Mouse (Mus musculus) intestine, embryonic 15.5 days (tissue): ENCODE measurements around the gene Tdrd1. TPM values are rescaled to one million over a fixed set of nuclear protein-coding genes. Genes with fewer than 3 reads are reported as not detected.
"Not testable (repeated sequence)": the region's sequence is repeated elsewhere in the genome, so short reads cannot be mapped to it uniquely, and the experiment has no call there.

ENCODE experiments used
- ATAC-seq: fragments of 200-750 bp; cut with Nextera tagmentation; 2 replicates; pipeline ENCODE4 v1.8.0; 2017; ENCODE audit warnings: moderate TSS enrichment, moderate library complexity
- H3K27ac ChIP-seq: fragments of 300-500 bp; sonication (generic); 2 replicates; pipeline ENCODE4 v1.5.1; 2015; ENCODE audit warnings: mild to moderate bottlenecking, inconsistent platforms
- H3K27me3 ChIP-seq: fragments of 300-500 bp; sonication (generic); replicated peaks from 2 replicates; pipeline ENCODE4 v1.6.1; 2015; ENCODE audit warnings: inconsistent platforms
- H3K36me3 ChIP-seq: fragments of 300-500 bp; sonication (generic); 2 replicates; pipeline ENCODE4 v1.6.1; 2015; ENCODE audit warnings: inconsistent platforms
- H3K4me1 ChIP-seq: fragments of 300-500 bp; sonication (generic); replicated peaks from 2 replicates; pipeline ENCODE4 v1.6.1; 2015; ENCODE audit warnings: inconsistent platforms
- H3K4me2 ChIP-seq: fragments of 300-500 bp; sonication (generic); replicated peaks from 2 replicates; pipeline ENCODE4 v1.6.1; 2015; ENCODE audit warnings: mild to moderate bottlenecking, inconsistent platforms
- H3K4me3 ChIP-seq: fragments of 300-500 bp; sonication (generic); replicated peaks from 2 replicates; pipeline ENCODE4 v1.5.1; 2015; ENCODE audit warnings: inconsistent platforms
- H3K9ac ChIP-seq: fragments of 300-500 bp; sonication (generic); 2 replicates; pipeline ENCODE4 v1.6.1; 2015; ENCODE audit warnings: inconsistent platforms
- H3K9me3 ChIP-seq: fragments of 300-500 bp; sonication (generic); 2 replicates; pipeline ENCODE4 v1.6.1; 2016; ENCODE audit warnings: inconsistent platforms
- WGBS: fragments of 180-500 bp; shearing (Covaris S2); methylation state at CpG from one replicate; pipeline ENCODE4 v1.1.7; 2015; 5-methylcytosine and 5-hydroxymethylcytosine counted together
- polyA plus RNA-seq: library from polyadenylated mRNA; unstranded; fragments of >200 nt; fragmentation: Nextera tagmentation; extraction: Ambion mirVana; gene quantifications from 2 replicates; pipeline ENCODE4 v1.2.1, GENCODE M21; 2015

Gene Tdrd1
- polyA plus RNA-seq, result 0.98 and 1.2 TPM in 2 replicates

GRCm38 (mm10) chr19:56826047-56826631, at the start of gene Tdrd1:
TSS of gene Tdrd1 (plus strand) at chr19:56826209.
- peak within 1 kb of the TSS; percentile 16; the same call in 1 of the 2 replicates for H3K4me3 ChIP-seq
- H3K4me1 ChIP-seq, result peaks cover 6% of the 10 kb centered on the region; the same call in 1 of the 2 replicates
- ATAC-seq, result no peak
- H3K9ac ChIP-seq, result no peak within 1 kb of the TSS
- peak within 1 kb of the TSS; percentile 55 for H3K4me2 ChIP-seq
- H3K27me3 ChIP-seq, result 0 out of 2 replicates have a peak, but pooled peaks cover 3% of the 10 kb centered on the region
- H3K36me3 ChIP-seq, result no peaks in the 10 kb centered on the region
- no peaks in the 10 kb centered on the region for H3K9me3 ChIP-seq
- no peak within 1 kb of the TSS for H3K27ac ChIP-seq
- 51% methylated on average over 44 of the region's 44 CpGs for WGBS

- Histone ChIP-seq H3K4me1 (peaks cover 16% of the 10 kb centered on the region), H3K27ac (no peak overlapping the region), H3K9ac (no peak overlapping the region), H3K4me2 (peak overlapping the region; percentile 34), H3K36me3 (no peaks in the 10 kb centered on the region), H3K4me3 (no peak overlapping the region), H3K9me3 (no peaks in the 10 kb centered on the region), H3K27me3 (peaks cover 4% of the 10 kb centered on the region)
- WGBS, result 20% methylated on average over 16 of the region's 16 CpGs
- ATAC-seq, result peak; percentile 78
Observed at GRCm38 (mm10) chr19:56776719-56777382, 49.2 kb upstream of the Tdrd1 start.

GRCm38 (mm10) chr19:56778532-56778931, 47.5 kb upstream of the Tdrd1 start:
- WGBS, result 94% methylated on average over 7 of the region's 7 CpGs
- H3K27ac ChIP-seq, H3K36me3 ChIP-seq, H3K9ac ChIP-seq, H3K9me3 ChIP-seq, H3K4me3 ChIP-seq, H3K4me2 ChIP-seq, ATAC-seq, H3K27me3 ChIP-seq: not testable (repeated sequence)
- peaks cover 16% of the 10 kb centered on the region for H3K4me1 ChIP-seq

- peaks cover 14% of the 10 kb centered on the region for H3K36me3 ChIP-seq
- H3K9me3 ChIP-seq, result no peaks in the 10 kb centered on the region
- no peak for ATAC-seq
- no peak overlapping the region for H3K4me3 ChIP-seq
- no peak overlapping the region for H3K4me2 ChIP-seq
- no peaks in the 10 kb centered on the region for H3K4me1 ChIP-seq
- H3K9ac ChIP-seq, result no peak overlapping the region
- H3K27ac ChIP-seq, result no peak overlapping the region
- 88% methylated on average over 7 of the region's 7 CpGs for WGBS
- H3K27me3 ChIP-seq, result no peaks in the 10 kb centered on the region
Observed at GRCm38 (mm10) chr19:56787911-56788310, 38.1 kb upstream of the Tdrd1 start.

GRCm38 (mm10) chr19:56788952-56789351, 37.1 kb upstream of the Tdrd1 start:
- WGBS, result 94% methylated on average over 5 of the region's 5 CpGs
- H3K9ac ChIP-seq, result no peak overlapping the region
- peaks cover 20% of the 10 kb centered on the region for H3K36me3 ChIP-seq

GRCm38 (mm10) chr19:56797376-56797775, 28.6 kb upstream of the Tdrd1 start:
- peaks cover 43% of the 10 kb centered on the region for H3K36me3 ChIP-seq
- H3K9ac ChIP-seq, result no peak overlapping the region
- H3K27me3 ChIP-seq, result no peaks in the 10 kb centered on the region
- no peak overlapping the region for H3K4me3 ChIP-seq
- WGBS, result 95% methylated on average over 11 of the region's 11 CpGs
- no peak overlapping the region for H3K27ac ChIP-seq
- no peak for ATAC-seq
- H3K9me3 ChIP-seq, result no peaks in the 10 kb centered on the region
- H3K4me1 ChIP-seq, result no peaks in the 10 kb centered on the region
- H3K4me2 ChIP-seq, result no peak overlapping the region

More at GRCm38 (mm10) chr19:56788952-56789351, 37.1 kb upstream of the Tdrd1 start:
- H3K27ac ChIP-seq, result no peak overlapping the region
- no peaks in the 10 kb centered on the region for H3K27me3 ChIP-seq
- H3K4me3 ChIP-seq, result no peak overlapping the region
- ATAC-seq, result no peak
- H3K9me3 ChIP-seq, result no peaks in the 10 kb centered on the region
- H3K4me1 ChIP-seq, result no peaks in the 10 kb centered on the region
- H3K4me2 ChIP-seq, result no peak overlapping the region

GRCm38 (mm10) chr19:56800226-56800625, 25.8 kb upstream of the Tdrd1 start:
- Histone ChIP-seq H3K4me2 (no peak overlapping the region), H3K27me3 (no peaks in the 10 kb centered on the region), H3K4me1 (peaks cover 3% of the 10 kb centered on the region; the same call in 1 of the 2 replicates), H3K27ac (no peak overlapping the region), H3K36me3 (peaks cover 28% of the 10 kb centered on the region), H3K9ac (no peak overlapping the region), H3K9me3 (no peaks in the 10 kb centered on the region), H3K4me3 (no peak overlapping the region)
- 79% methylated on average over 8 of the region's 8 CpGs for WGBS
- ATAC-seq, result no peak

- no peak overlapping the region for H3K4me2 ChIP-seq
- H3K27me3 ChIP-seq, result no peaks in the 10 kb centered on the region
- H3K4me3 ChIP-seq, result no peak overlapping the region
- H3K9ac ChIP-seq, result no peak overlapping the region
- H3K27ac ChIP-seq, result no peak overlapping the region
- H3K9me3 ChIP-seq, result no peaks in the 10 kb centered on the region
- H3K4me1 ChIP-seq, result peaks cover 3% of the 10 kb centered on the region; the same call in 1 of the 2 replicates
- peaks cover 28% of the 10 kb centered on the region for H3K36me3 ChIP-seq
- ATAC-seq, result no peak
- 62% methylated on average over 7 of the region's 7 CpGs for WGBS
Observed at GRCm38 (mm10) chr19:56800930-56801655, 24.9 kb upstream of the Tdrd1 start.

GRCm38 (mm10) chr19:56801656-56802351, 24.2 kb upstream of the Tdrd1 start:
- 88% methylated on average over 10 of the region's 10 CpGs for whole genome bisulfite sequencing
- Histone ChIP-seq H3K9ac (no peak overlapping the region), H3K27ac (no peak overlapping the region), H3K4me3 (no peak overlapping the region), H3K36me3 (peaks cover 25% of the 10 kb centered on the region), H3K27me3 (no peaks in the 10 kb centered on the region), H3K4me1 (peaks cover 3% of the 10 kb centered on the region; the same call in 1 of the 2 replicates), H3K9me3 (no peaks in the 10 kb centered on the region), H3K4me2 (no peak overlapping the region)
- no peak for ATAC-seq

GRCm38 (mm10) chr19:56802352-56802746, 23.7 kb upstream of the Tdrd1 start:
- no peaks in the 10 kb centered on the region for H3K9me3 ChIP-seq
- WGBS, result 83% methylated on average over 3 of the region's 3 CpGs
- H3K27ac ChIP-seq, result no peak overlapping the region
- H3K9ac ChIP-seq, result no peak overlapping the region
- H3K27me3 ChIP-seq, result no peaks in the 10 kb centered on the region
- no peak overlapping the region for H3K4me2 ChIP-seq
- ATAC-seq, result no peak
- no peak overlapping the region for H3K4me3 ChIP-seq
- peaks cover 3% of the 10 kb centered on the region; the same call in 1 of the 2 replicates for H3K4me1 ChIP-seq
- peaks cover 25% of the 10 kb centered on the region for H3K36me3 ChIP-seq

- ATAC-seq, result no peak
- no peaks in the 10 kb centered on the region for H3K9me3 ChIP-seq
- WGBS, result 92% methylated on average over 2 of the region's 2 CpGs
- no peak overlapping the region for H3K27ac ChIP-seq
- no peak overlapping the region for H3K4me2 ChIP-seq
- no peaks in the 10 kb centered on the region for H3K27me3 ChIP-seq
- H3K9ac ChIP-seq, result no peak overlapping the region
- no peak overlapping the region for H3K4me3 ChIP-seq
- peaks cover 5% of the 10 kb centered on the region; the same call in 1 of the 2 replicates for H3K4me1 ChIP-seq
- H3K36me3 ChIP-seq, result peaks cover 24% of the 10 kb centered on the region
Observed at GRCm38 (mm10) chr19:56805366-56805765, 20.6 kb upstream of the Tdrd1 start.

GRCm38 (mm10) chr19:56807122-56807521, 18.9 kb upstream of the Tdrd1 start:
- H3K27me3 ChIP-seq, result no peaks in the 10 kb centered on the region
- no peak overlapping the region for H3K27ac ChIP-seq
- H3K4me3 ChIP-seq, result no peak overlapping the region
- 54% methylated on average over 5 of the region's 5 CpGs for WGBS
- no peak overlapping the region for H3K9ac ChIP-seq
- no peak overlapping the region for H3K4me2 ChIP-seq
- peaks cover 7% of the 10 kb centered on the region; the same call in 1 of the 2 replicates for H3K4me1 ChIP-seq
- no peaks in the 10 kb centered on the region for H3K9me3 ChIP-seq
- peak; percentile 86 for ATAC-seq
- H3K36me3 ChIP-seq, result peaks cover 9% of the 10 kb centered on the region; the same call in 1 of the 2 replicates
